Mouse (Mus musculus): ENCODE measurements at regions not wholly inside any gene's neighbourhood (a gene's known extent, or its start where the extent isn't known, plus 50 kb on each side); places are given as distances from the start of the nearest gene placed in this dataset.

- Histone ChIP-seq H3K9ac (no peak overlapping the region), H3K4me2 (no peak overlapping the region), H3K27ac (ENCODE audit: low read depth) (no peak overlapping the region), H3K4me1 (ENCODE audit: insufficient read depth) (no peaks in the 10 kb centered on the region), H3K9me3 (ENCODE audit: low read depth, low read length) (no peaks in the 10 kb centered on the region), H3K36me3 (ENCODE audit: insufficient read depth) (no peaks in the 10 kb centered on the region), H3K27me3 (ENCODE audit: insufficient read depth, low read length) (no peaks in the 10 kb centered on the region), H3K4me3 (ENCODE audit: low read depth, low read length) (no peak overlapping the region)
- 83% methylated on average over 10 of the region's 10 CpGs for WGBS
- ATAC-seq (ENCODE audit: insufficient read depth): no peak
- no peak for TF ChIP-seq CTCF (IDR thresholded peaks at IDR 0.05; ENCODE audit: low read depth)
- DNase-seq: no peak
Observed at GRCm38 (mm10) chr10:91260416-91260815, 79.3 kb upstream of the Tmpo start.

- no peak for DNase-seq
- WGBS: 37% methylated on average over 18 of the region's 18 CpGs
- peak overlapping the region; percentile 9; the same call in 1 of the 2 replicates for H3K4me3 ChIP-seq (ENCODE audit: low read depth, low read length)
Observed at GRCm38 (mm10) chr10:91249681-91250195, 68.6 kb upstream of the Tmpo start.

GRCm38 (mm10) chr10:91244297-91244696, 63.2 kb upstream of the Tmpo start:
- Histone ChIP-seq H3K27me3 (ENCODE audit: insufficient read depth, low read length) (no peaks in the 10 kb centered on the region), H3K9ac (no peak overlapping the region), H3K4me3 (ENCODE audit: low read depth, low read length) (no peak overlapping the region), H3K36me3 (ENCODE audit: insufficient read depth) (no peaks in the 10 kb centered on the region), H3K9me3 (ENCODE audit: low read depth, low read length) (no peaks in the 10 kb centered on the region), H3K27ac (ENCODE audit: low read depth) (no peak overlapping the region), H3K4me1 (ENCODE audit: insufficient read depth) (peaks cover 19% of the 10 kb centered on the region), H3K4me2 (no peak overlapping the region)
- TF ChIP-seq CTCF (IDR thresholded peaks at IDR 0.05; ENCODE audit: low read depth): peak; percentile 53
- WGBS: 50% methylated on average over 3 of the region's 3 CpGs
- DNase-seq (peak; percentile 38), ATAC-seq (ENCODE audit: insufficient read depth) (no peak)

More at GRCm38 (mm10) chr10:91249681-91250195, 68.6 kb upstream of the Tmpo start:
- no peaks in the 10 kb centered on the region for H3K27me3 ChIP-seq (ENCODE audit: insufficient read depth, low read length)
- H3K9ac ChIP-seq: peak overlapping the region; percentile 20; the same call in 1 of the 2 replicates
- H3K27ac ChIP-seq (ENCODE audit: low read depth): no peak overlapping the region
- H3K36me3 ChIP-seq (ENCODE audit: insufficient read depth): no peaks in the 10 kb centered on the region
- H3K9me3 ChIP-seq (ENCODE audit: low read depth, low read length): no peaks in the 10 kb centered on the region
- no peak for ATAC-seq (ENCODE audit: insufficient read depth)
- TF ChIP-seq CTCF (IDR thresholded peaks at IDR 0.05; ENCODE audit: low read depth): no peak
- peak overlapping the region; percentile 54 for H3K4me2 ChIP-seq
- no peaks in the 10 kb centered on the region for H3K4me1 ChIP-seq (ENCODE audit: insufficient read depth)

- Histone ChIP-seq H3K36me3 (ENCODE audit: insufficient read depth) (no peaks in the 10 kb centered on the region), H3K4me2 (no peak overlapping the region), H3K27ac (ENCODE audit: low read depth) (peak overlapping the region; percentile 86), H3K4me1 (ENCODE audit: insufficient read depth) (peaks cover 19% of the 10 kb centered on the region), H3K9ac (0 out of 2 replicates have a peak overlapping the region, but pooled peaks have one; percentile 3), H3K27me3 (ENCODE audit: insufficient read depth, low read length) (no peaks in the 10 kb centered on the region), H3K4me3 (ENCODE audit: low read depth, low read length) (no peak overlapping the region), H3K9me3 (ENCODE audit: low read depth, low read length) (no peaks in the 10 kb centered on the region)
- TF ChIP-seq CTCF (IDR thresholded peaks at IDR 0.05; ENCODE audit: low read depth): no peak
- DNase-seq (no peak), ATAC-seq (ENCODE audit: insufficient read depth) (no peak)
- 71% methylated on average over 5 of the region's 5 CpGs for WGBS
Observed at GRCm38 (mm10) chr10:91242491-91243046, 61.5 kb upstream of the Tmpo start.

- WGBS: 18% methylated on average over 7 of the region's 7 CpGs
- H3K4me2 ChIP-seq: peak overlapping the region; percentile 42
- TF ChIP-seq CTCF (IDR thresholded peaks at IDR 0.05; ENCODE audit: low read depth): no peak
- no peak overlapping the region for H3K9ac ChIP-seq
- H3K27ac ChIP-seq (ENCODE audit: low read depth): peak overlapping the region; percentile 86
- H3K36me3 ChIP-seq (ENCODE audit: insufficient read depth): no peaks in the 10 kb centered on the region
- DNase-seq: peak; percentile 78
- ATAC-seq (ENCODE audit: insufficient read depth): peak; percentile 71
- H3K4me3 ChIP-seq (ENCODE audit: low read depth, low read length): no peak overlapping the region
- no peaks in the 10 kb centered on the region for H3K27me3 ChIP-seq (ENCODE audit: insufficient read depth, low read length)
- H3K9me3 ChIP-seq (ENCODE audit: low read depth, low read length): no peaks in the 10 kb centered on the region
- peaks cover 19% of the 10 kb centered on the region for H3K4me1 ChIP-seq (ENCODE audit: insufficient read depth)
Observed at GRCm38 (mm10) chr10:91241611-91242005, 60.5 kb upstream of the Tmpo start.

- Histone ChIP-seq H3K27ac (ENCODE audit: low read depth) (peak overlapping the region; percentile 86), H3K36me3 (ENCODE audit: insufficient read depth) (no peaks in the 10 kb centered on the region), H3K4me2 (peak overlapping the region; percentile 42), H3K4me3 (ENCODE audit: low read depth, low read length) (no peak overlapping the region), H3K4me1 (ENCODE audit: insufficient read depth) (peaks cover 19% of the 10 kb centered on the region), H3K9me3 (ENCODE audit: low read depth, low read length) (no peaks in the 10 kb centered on the region), H3K9ac (no peak overlapping the region), H3K27me3 (ENCODE audit: insufficient read depth, low read length) (no peaks in the 10 kb centered on the region)
- peak; percentile 88 for ATAC-seq (ENCODE audit: insufficient read depth)
- no peak for TF ChIP-seq CTCF (IDR thresholded peaks at IDR 0.05; ENCODE audit: low read depth)
- peak; percentile 88 for DNase-seq
- WGBS: 18% methylated on average over 10 of the region's 10 CpGs
Observed at GRCm38 (mm10) chr10:91240856-91241610, 59.9 kb upstream of the Tmpo start.

- Histone ChIP-seq H3K27ac (ENCODE audit: low read depth) (peak overlapping the region; percentile 26), H3K36me3 (ENCODE audit: insufficient read depth) (no peaks in the 10 kb centered on the region), H3K4me1 (ENCODE audit: insufficient read depth) (peaks cover 19% of the 10 kb centered on the region), H3K27me3 (ENCODE audit: insufficient read depth, low read length) (no peaks in the 10 kb centered on the region), H3K9ac (no peak overlapping the region), H3K4me3 (ENCODE audit: low read depth, low read length) (no peak overlapping the region), H3K4me2 (no peak overlapping the region), H3K9me3 (ENCODE audit: low read depth, low read length) (no peaks in the 10 kb centered on the region)
- ATAC-seq (ENCODE audit: insufficient read depth): no peak
- no peak for DNase-seq
- TF ChIP-seq CTCF (IDR thresholded peaks at IDR 0.05; ENCODE audit: low read depth): no peak
- 58% methylated on average over 7 of the region's 7 CpGs for WGBS
Observed at GRCm38 (mm10) chr10:91240320-91240719, 59.2 kb upstream of the Tmpo start.

All from lung, embryonic 14.5 days (tissue).